Comparison of ENCODE assay signal across 16 mouse cellular contexts in genomic region chr12:100115982-100116381, GRCm38 (mm10). TPM values are rescaled to one million over a fixed set of nuclear protein-coding genes. Genes with fewer than 3 reads are reported as not detected.
A peak's percentile ranks its signal among the peaks of the same experiment; 100 is the strongest.
DNase-seq lines count a peak whose midpoint lies in the region; ATAC-seq and TF ChIP-seq lines count a peak whose summit lies in the region.
"Had no signal": no experiment of that assay in that cellular context is flagged by ENCODE, and none has a peak within 500 bp of the region (broad histone marks: within the 10 kb centered on the region; RNA-seq: fewer than 3 reads in every experiment).

No protein-coding gene starts in this region.

- H3K9ac ChIP-seq in kidney, embryonic 16.5 days (replicated peaks; ENCODE audit: low read length), result no peak overlapping the region
- no peak overlapping the region for H3K9ac ChIP-seq in ES-E14 (ENCODE audit: insufficient read depth, low read depth, low read length, poor library complexity, severe bottlenecking)
- H3K9ac ChIP-seq: forebrain, postnatal 0 days; heart, embryonic 13.5 days; lung, embryonic 15.5 days had no signal

- no peaks in the 10 kb centered on the region for H3K27me3 ChIP-seq in kidney, embryonic 16.5 days (ENCODE audit: insufficient read depth, low read length)
- H3K27me3 ChIP-seq: heart, embryonic 13.5 days; lung, embryonic 15.5 days had no signal

- peaks cover 81% of the 10 kb centered on the region for H3K36me3 ChIP-seq in kidney, embryonic 16.5 days (ENCODE audit: insufficient read depth, low read length)
- peaks cover 69% of the 10 kb centered on the region for H3K36me3 ChIP-seq in ES-E14 (ENCODE audit: control insufficient read depth, insufficient read depth, low read length, poor library complexity, severe bottlenecking)

- H3K4me2 ChIP-seq in kidney, embryonic 16.5 days (replicated peaks; ENCODE audit: low read depth, low read length), result no peak overlapping the region
- H3K4me2 ChIP-seq: heart, embryonic 13.5 days; lung, embryonic 15.5 days had no signal

- ATAC-seq in kidney, embryonic 16.5 days (ENCODE audit: low FRiP score, low TSS enrichment), result peak; percentile 27; the same call in 1 of the 2 replicates
- peak; percentile 65 for ATAC-seq in megakaryocyte progenitor cell, adult 5-6 weeks (replicated peaks; ENCODE audit: poor library complexity)
- ATAC-seq: forebrain, postnatal 0 days had no signal

- H3K27ac ChIP-seq in kidney, embryonic 16.5 days (ENCODE audit: low read length), result no peak overlapping the region
- no peak overlapping the region for H3K27ac ChIP-seq in ES-E14 (ENCODE audit: insufficient read depth, low read depth, low read length, poor library complexity, severe bottlenecking)
- H3K27ac ChIP-seq: heart, embryonic 13.5 days; kidney, postnatal 0 days; layer of hippocampus, adult 2 months; lung, embryonic 15.5 days had no signal

- H3K9me3 ChIP-seq in kidney, embryonic 16.5 days (ENCODE audit: low read length), result no peaks in the 10 kb centered on the region
- no peaks in the 10 kb centered on the region for H3K9me3 ChIP-seq in ES-E14 (ENCODE audit: control insufficient read depth, insufficient read depth, low read depth, low read length)
- H3K9me3 ChIP-seq: G1E; heart, embryonic 13.5 days; lung, embryonic 15.5 days had no signal

- H3K4me3 ChIP-seq in kidney, embryonic 16.5 days (ENCODE audit: low read length), result no peak overlapping the region
- H3K4me3 ChIP-seq in ES-E14 (ENCODE audit: insufficient read depth in 1 of 2, low read depth in 1 of 2, low read length in 2 of 2, poor library complexity in 1 of 2, severe bottlenecking in 1 of 2), result no peak overlapping the region
- H3K4me3 ChIP-seq: erythroblast, embryonic 14.5 days; heart, embryonic 13.5 days; layer of hippocampus, adult 2 months; lung, embryonic 15.5 days had no signal

- in situ Hi-C loops in ES-E14 (cut with MboI; ENCODE audit: low sequenced_read_pairs in 2 of 2, unreplicated experiment in 2 of 2), result no loop called here

- no peak for DNase-seq in kidney, postnatal 4 days
- no peak for DNase-seq in ES-E14 (ENCODE audit: low read depth, low spot score)
- DNase-seq in gastrocnemius, postnatal 25 days, result peak; percentile 57
- no peak for DNase-seq in ovary, adult 18-20 months (ENCODE audit: low spot score)
- no peak for DNase-seq in cerebellum, postnatal 14 days
- DNase-seq: cerebellum, postnatal 10 days; forebrain, postnatal 0 days; heart, postnatal 4 days had no signal

- peaks cover 6% of the 10 kb centered on the region for H3K4me1 ChIP-seq in kidney, embryonic 16.5 days (ENCODE audit: insufficient read depth, low read length)
- H3K4me1 ChIP-seq in ES-E14 (ENCODE audit: control insufficient read depth in 2 of 2, insufficient read depth in 2 of 2, low read length in 2 of 2, poor library complexity in 1 of 2), result peaks cover 0 to 5% of the 10 kb centered on the region in 2 experiments; a peak in 2 of 4 replicates

- WGBS in kidney, embryonic 16.5 days, result 88% methylated on average over 5 of the region's 5 CpGs

TF ChIP-seq in ES-E14, 5 proteins besides CTCF, POLR2A, EP300 and RAD21:
- TF ChIP-seq ZC3H11A (IDR thresholded peaks at IDR 0.05; ENCODE audit: borderline replicate concordance, low read depth, low read length), result no peak
- no peak for TF ChIP-seq ZNF384 (IDR thresholded peaks at IDR 0.05; ENCODE audit: low read depth, low read length)
- TF ChIP-seq MAFK (IDR thresholded peaks at IDR 0.05; ENCODE audit: insufficient read depth, low read depth, low read length), result peak; percentile 75

RNA-seq across cellular contexts. Expression of gene Psmc1, which starts 6.0 kb away (rescaled TPM):
- polyA plus RNA-seq in kidney, embryonic 16.5 days (2015; fragmentation: Nextera tagmentation; extraction: Ambion mirVana), result 313 and 320 TPM in 2 replicates
- total RNA-seq in ES-E14 (2012; rRNA removed), result 178 and 264 TPM in 2 replicates
- 100 to 1,000 TPM; 132 to 139 TPM for total RNA-seq in gastrocnemius, postnatal 25 days (2021)
- total RNA-seq in megakaryocyte progenitor cell, adult 5-6 weeks (2015), result 236 and 253 TPM in 2 replicates
- 265 and 368 TPM in 2 replicates for total RNA-seq in megakaryocyte progenitor cell, adult 5-6 weeks (2017)

RNA-seq across cellular contexts. Expression of gene Nrde2, which starts 43.5 kb away (rescaled TPM):
- polyA plus RNA-seq in kidney, embryonic 16.5 days (2015; fragmentation: Nextera tagmentation; extraction: Ambion mirVana), result 18.2 and 19.1 TPM in 2 replicates
- 36.4 and 41.8 TPM in 2 replicates for total RNA-seq in ES-E14 (2012; rRNA removed)
- 1 to 10 TPM; 5.7 to 6.5 TPM for total RNA-seq in gastrocnemius, postnatal 25 days (2021)
- total RNA-seq in megakaryocyte progenitor cell, adult 5-6 weeks (2015), result 5.9 and 6.5 TPM in 2 replicates
- 24.0 and 29.9 TPM in 2 replicates for total RNA-seq in megakaryocyte progenitor cell, adult 5-6 weeks (2017)
